Mouse (Mus musculus): ENCODE measurements around the gene Fam213b.

Fam213b gene

DNA sequence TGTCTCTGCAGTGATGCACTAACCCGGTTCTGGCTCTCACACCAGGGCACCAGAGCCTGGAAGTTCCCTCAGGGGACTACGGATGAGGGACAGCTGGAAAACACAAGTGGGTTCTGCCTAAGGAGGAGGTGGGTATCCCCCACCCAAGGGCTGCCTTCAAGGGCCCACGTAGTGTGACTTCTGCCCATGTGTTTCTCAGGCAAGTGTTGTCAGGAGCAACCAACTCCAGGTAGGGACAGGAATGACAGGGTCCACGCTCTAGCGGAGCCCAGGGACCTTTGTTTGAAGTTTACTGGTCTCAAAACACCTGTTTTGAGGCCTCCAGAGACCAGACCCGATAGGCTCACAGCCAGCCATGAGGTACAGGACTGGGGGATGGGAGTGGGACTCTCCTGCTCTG lies 25.7 kb downstream of the Fam213b start:
- no peak for DNase-seq

DNA sequence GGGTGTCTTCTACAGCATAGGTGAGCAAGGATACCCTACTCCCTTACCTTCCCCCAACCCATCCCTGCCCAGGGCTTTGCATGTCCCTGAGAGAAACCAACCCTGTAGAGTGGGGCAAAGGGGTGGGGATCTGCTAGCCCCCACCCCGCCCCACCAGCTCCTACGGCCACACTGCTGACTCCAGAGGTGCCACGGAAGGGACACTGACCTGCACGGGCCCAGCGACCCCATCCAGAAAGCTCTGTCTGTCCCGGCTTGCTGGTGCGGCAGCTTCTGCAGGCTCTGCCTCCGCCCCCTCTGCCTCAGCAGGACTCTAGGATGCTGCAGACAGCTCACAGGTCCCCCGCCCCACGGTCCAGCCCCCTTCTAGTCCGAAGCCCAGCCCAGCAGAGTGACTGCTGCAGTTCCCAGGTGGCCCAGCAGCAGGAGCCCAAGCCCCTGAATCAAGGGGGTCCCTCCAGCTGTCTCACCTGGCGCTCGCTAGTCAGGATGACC lies 27.1 kb downstream of the Fam213b start:
- no peak for DNase-seq

DNA sequence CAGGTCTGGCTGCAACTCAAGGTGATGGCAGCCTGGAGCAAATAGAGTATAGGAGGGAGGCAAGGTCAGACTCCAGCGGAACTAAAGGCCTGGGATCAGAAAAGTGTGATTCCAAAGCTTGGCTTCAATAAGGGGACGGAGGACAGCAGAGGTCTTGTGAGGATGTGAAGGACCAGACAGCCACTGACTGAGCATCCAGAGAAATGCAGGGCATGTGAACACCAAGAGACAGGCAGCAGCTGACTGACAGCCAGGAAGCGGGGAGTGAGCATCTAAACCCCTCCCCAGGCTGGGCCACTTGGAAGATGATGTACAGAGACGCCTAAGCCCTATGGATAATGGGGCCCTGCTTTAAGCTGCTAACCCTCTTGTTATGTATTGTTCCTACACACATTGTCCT lies 28.2 kb downstream of the Fam213b start:
- no peak for DNase-seq

DNA sequence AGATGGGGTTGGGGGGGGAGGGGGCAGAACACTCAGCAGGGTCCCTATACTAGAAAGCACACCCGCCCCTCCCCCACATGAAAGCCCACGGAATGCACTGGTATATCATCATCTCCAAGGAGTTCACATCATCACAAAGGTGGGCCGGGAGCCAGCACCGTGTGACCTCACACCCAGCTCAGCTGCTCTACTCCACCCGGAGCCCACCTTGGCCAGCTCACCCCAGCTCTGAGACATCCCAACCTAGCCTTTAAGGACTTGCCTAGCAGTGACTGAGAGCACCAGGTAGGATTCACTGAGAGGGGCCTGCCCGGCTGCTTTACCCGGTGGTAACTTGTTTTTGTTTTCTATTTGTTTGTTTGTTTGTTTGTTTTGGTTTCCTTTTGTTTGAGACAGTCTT lies 29.5 kb downstream of the Fam213b start, which contains the start of gene Mmel1:
Mmel1 (plus strand) TSS at position 146 of the 400 bp plus-strand sequence.
- DNase-seq = no peak

DNA sequence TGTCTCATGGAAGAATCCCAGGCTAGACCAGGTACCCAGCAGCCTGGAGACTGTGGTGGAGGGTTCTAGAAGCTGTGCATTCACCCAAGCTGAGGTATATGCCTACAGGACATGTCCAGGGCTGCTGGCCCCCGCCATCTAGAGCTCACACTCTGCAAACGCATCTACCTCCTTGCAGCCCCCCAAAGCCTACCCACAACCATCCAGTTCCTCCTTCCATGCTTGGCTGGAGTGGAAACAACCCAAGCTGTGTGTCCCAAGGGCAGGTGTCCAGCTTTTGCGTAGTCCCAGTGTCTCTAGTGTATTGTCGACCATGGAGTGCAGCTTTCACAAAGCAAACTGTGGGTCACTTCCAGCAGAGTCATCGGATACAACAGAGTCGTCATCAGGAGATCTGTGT lies 31.7 kb downstream of the Fam213b start:
- DNase-seq = no peak

DNA sequence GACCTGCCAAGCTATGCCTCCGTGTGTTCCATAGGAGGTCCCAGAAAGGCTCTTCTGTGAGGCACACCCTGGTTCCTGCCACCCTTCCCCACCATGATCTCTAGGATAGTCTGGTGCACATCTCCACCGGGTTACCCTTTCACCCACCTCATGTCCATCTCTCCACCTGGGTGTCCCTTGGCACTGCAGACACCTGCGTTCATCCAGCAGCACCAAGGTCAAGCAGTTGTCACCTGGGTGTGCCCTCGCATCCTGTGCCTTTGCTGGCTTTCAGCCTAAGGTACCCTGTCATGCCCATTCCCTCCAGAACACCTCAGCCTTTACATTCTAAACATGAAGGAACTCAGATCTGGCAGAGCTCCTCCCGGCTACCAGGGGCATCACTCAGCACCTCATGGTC lies 32.5 kb downstream of the Fam213b start:
- DNase-seq = no peak

- DNase-seq = no peak
Observed at GRCm38 (mm10) chr4:154864961-154865760, 33.8 kb downstream of the Fam213b start.

DNA sequence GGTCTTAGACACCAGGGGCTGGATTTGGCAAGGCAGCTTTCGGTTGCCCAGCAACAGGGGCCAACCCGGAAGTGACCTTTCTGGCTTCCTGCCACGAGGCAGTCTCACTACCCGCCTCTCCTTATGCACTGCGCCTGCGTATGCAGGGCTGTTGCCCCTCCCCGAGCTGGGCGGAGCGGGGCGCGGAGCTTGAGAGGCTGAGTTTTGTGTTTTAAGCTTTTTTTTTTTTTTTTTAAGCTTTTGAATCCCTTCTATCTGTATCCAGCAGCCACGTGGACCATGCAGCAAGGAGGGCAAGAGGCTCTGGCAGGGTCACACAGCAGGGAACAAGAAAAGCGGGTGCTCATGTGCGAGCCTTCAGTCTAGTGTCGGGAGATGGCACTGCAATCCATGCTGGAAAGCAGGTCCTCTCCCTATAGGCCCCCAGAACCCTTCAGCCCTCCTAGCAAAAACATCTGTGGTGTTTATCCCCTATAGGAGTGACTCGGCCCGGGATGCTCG lies 34.6 kb downstream of the Fam213b start:
- peak; percentile 91 for DNase-seq

DNA sequence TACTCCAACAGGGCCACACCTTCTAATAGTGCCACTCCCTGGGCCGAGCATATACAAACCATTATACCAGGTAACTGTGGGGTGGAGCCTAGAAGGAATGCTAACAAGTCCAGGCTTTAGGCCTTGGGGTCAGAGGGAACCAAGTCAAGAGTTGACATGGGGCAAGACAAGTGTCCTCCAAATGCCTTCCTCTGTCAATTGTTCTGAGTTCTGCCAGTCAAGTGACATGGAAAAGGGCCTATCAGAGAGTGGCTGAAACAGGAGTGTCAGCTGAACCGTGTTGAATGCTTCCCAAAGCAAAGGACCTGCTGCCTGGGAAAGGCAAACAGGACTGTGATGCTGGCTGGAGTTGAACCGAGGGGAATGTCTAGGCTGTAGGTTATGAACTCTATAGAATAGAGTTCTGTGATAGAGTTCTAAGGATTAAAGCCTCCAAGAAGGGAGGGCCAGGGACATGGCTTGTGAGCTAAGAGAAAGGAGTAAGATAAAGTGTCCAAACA lies 35.4 kb downstream of the Fam213b start:
- DNase-seq = no peak

DNA sequence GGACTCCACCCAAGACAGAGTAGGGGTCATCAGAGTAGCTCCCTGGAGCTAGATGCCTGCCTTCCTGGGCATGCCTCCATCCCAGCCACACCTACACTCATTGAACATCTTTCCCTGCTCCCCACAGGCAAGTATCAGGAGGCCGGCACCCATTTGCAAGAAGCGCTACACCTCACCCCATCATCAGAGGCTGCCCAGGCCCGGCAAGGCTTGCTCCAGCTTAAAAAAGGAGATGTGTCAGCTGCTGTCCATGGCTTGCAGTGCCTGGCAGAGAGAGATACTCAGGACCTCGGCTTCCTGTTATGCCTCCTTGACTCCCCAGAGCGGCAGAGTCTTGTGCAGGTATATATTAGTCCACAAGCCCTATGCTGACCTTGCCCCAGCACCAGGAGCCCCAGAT lies 37.0 kb downstream of the Fam213b start:
- no peak for DNase-seq

GRCm38 (mm10) chr4:154858601-154859000 lies 40.3 kb downstream of the Fam213b start:
- DNase-seq = no peak

DNA sequence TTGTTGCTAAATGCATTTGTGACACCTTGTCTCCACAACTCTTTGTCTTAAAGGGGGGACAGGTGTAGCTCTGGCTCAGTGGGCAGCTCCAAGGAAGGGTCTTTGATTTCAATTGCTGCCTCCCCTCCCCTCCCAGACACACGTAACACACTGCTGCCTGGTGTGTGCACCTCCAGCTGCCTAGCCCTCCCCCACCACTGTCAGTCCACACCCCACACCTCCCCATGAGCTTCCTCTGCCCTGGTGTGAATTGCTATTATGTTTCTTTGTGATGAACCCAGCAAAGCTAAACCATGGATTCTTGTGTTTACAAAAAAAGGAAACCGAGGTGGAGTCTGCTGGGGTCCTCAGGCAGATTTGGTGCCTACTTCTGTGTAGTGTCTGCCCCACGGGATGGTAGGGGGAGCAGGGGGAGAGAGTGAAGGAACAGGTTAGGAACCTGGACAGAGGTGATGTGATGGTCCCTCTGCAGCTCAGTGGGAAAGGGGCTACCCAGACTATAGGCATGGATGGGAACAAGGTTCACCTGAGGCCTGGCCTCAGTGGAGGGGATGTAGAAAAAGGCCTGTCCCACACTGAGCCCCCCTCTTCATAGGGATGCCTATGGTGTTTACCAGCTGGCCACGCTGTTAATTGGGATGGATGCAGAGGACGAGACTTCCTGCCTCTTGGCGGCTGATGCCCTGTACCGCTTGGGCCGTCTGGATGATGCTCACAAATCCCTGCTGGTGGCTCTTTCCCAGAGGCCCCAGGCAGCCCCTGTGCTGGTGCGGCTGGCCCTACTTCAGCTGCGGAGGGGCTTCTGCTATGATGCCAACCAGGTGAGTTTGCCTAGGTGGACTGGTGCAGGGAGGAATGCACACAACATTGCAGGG lies 41.3 kb downstream of the Fam213b start:
- no peak for DNase-seq

DNA sequence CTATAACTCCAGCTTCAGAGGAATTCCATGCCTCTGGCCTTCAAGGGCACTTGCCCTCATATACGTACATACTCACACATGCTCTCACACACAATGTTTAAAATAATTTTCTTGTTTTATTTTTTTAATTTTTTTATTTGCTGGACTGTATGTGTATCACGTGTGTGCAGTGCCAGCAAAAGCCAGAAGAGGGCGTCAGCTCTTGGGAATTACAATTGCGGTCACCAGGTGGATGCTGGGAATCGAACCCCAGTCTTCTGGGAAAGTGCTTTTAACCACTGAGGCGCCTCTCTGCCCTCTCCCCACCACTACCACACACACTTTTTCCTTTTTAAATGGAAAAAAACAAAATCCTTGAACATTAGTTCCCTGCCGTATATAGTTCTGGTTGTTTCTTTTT lies 42.1 kb downstream of the Fam213b start:
- no peak for DNase-seq

- no peak for DNase-seq
Observed at GRCm38 (mm10) chr4:154856480-154856837, 42.5 kb downstream of the Fam213b start.

DNA sequence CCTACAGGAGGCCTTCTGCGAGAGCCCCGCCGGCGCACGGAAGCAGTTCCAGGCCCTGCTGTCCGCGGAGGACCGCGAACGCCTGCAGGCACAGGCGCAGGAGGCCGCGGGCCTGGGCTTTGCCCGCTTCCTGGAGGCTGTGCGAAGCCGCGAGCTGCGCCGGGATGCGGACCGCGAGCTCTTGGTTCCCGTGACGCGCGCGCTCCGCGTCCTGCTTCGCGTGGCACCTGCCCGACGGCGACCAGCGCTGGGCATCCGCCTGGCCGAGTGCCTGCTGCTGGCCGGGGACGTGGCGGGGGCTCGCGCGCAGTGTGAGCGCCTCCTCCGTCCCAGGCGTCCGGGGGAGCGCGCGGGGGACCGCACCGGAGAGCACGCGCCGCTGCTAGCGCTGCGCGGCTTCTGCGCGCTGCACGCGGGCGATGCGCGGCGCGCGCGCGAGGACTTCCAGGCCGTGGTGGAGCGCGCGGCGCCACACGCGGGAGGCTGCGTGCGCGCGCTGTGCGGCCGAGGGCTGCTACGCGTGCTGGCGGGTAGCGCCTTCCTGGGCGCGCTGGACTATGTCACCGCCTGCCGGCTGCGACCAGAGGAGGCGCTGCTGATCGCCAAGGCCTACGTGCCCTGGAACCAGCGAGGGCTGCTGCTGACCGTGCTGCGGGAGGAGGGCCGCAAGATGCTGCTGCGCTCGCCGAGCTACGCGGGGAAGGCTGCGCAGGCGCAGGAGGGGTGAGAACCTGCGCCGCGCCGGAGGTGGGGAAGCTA lies 43.0 kb downstream of the Fam213b start:
- peak; percentile 61 for DNase-seq

DNA sequence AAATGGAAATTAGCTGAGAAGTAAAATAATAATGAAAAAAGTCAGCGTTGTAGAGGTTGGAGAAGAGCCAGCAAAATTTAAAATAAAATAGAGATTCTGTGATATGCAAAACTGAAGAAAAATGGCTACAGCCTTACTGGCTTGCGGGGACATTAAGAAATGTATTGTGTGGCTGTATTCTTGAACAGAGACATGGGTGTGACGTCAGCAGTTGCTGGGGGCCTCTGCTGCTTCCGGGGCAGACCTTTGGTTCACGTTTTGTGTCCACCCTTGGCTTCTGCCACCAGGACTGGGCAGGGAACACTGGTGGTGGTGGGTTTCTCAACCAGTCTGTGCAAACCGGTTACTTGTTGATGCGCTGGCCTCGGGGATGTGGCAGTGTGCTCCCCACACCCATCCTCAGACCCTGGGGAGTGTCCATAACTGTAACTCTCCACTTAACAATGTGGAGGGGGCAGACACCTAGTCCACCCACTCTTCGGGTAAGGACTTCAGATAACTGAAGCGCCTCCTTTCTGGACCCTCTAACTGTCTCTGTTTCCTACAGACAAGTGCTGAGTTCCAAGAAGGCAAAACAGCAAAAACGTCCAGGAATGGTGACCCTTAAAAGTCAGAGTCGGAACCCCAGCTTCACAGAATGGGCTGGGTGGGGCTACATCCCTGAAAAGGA lies 44.1 kb downstream of the Fam213b start:
- DNase-seq = no peak

DNA sequence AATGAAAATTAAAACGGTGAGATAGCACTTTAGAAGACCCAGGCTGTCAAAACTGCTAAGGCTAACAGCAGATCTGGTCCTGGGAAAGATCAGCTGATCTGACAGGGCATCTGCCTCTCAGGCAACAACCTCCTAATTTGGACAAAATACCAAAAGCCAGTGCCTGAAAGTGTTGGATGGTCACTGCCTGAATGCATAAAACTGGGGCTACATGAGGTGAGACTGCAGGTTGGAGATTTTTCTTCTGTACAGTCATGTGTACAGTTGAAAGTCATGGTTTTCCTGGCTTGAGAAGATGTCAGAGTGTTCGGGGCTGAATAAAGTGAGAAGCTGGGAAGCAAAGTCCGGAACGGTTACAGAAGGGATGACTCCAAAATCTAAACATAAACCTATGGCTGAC lies 45.1 kb downstream of the Fam213b start:
- no peak for DNase-seq

DNA sequence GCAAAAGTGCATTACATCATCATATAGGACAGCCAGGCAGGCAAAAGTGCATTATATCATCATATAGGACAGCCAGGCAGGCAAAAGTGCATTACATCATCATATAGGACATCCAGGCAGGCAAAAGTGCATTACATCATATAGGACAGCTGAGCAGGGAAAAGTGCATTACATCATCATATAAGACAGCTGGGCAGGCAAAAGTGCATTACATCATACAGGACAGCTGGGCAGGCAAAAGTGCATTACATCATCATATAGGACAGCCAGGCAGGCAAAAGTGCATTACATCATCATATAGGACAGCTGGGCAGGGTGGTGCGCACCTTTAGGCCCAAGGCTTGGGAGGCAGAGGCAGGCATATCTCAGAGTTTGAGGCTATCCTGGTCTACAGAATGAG lies 46.2 kb downstream of the Fam213b start:
- no peak for DNase-seq
